Mouse (Mus musculus): ENCODE data around the gene Washc3. TPM values are rescaled to one million over a fixed set of nuclear protein-coding genes. Genes with fewer than 3 reads are reported as not detected.

The Washc3 gene
- polyA plus RNA-seq, 1 experiment, result 23.7 TPM

DNA sequence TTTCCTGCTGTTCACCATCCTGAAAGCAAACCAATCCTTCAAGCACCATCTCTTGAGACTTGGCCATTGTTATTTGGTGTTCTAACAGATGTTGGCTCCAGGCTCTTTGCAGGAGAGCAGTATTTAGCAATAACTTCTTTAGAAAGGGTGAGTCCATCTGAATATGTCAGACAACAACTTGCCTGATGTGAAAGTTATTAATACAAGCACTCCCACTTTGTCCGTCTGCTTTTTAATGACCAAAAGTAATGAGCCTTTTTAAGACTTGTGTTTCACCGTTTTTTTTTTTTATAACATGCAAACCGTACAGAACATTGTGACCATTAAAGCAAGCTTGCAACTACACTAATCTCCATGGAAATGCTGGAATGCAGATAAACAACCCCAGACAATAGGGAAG is 60.3 kb downstream of the Washc3 start:
- Histone ChIP-seq H3K4me3 (replicated peaks; ENCODE audit: insufficient read depth, low read depth, low read length) (no peak overlapping the region), H3K4me1 (ENCODE audit: control insufficient read depth, insufficient read depth, low read length) (no peaks in the 10 kb centered on the region), H3K27ac (ENCODE audit: insufficient read depth, low read length) (no peak overlapping the region), H3K27me3 (ENCODE audit: control insufficient read depth, insufficient read depth, low read length) (no peaks in the 10 kb centered on the region)
- 47% methylated on average over 3 of the region's 3 CpGs for WGBS
- TF ChIP-seq POLR2A (IDR thresholded peaks at IDR 0.05; ENCODE audit: borderline replicate concordance, insufficient read depth, low read length) (no peak), CTCF (IDR thresholded peaks at IDR 0.05; ENCODE audit: borderline replicate concordance, insufficient read depth, low read depth, low read length) (no peak)
- no peak for DNase-seq

DNA sequence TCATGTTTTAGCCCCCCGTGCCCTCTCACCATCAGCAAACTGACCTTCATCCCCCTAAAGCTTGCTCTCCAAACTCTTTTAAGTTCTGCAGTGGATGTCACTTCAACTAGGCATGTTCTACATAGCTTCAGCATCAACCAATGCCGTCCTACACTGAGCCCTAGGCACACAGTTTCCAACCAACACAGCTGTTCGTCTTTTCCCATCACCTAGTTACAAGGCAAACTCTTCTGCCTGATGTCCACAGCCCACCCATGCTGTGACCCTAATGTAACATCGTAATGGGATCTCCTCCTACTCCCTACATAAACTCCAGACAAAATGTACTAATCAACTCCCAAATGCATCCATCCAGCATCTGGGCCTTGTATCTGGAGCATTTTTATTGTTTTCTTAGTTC is 62.5 kb downstream of the Washc3 start:
- WGBS, result 80% methylated on average over 4 of the region's 4 CpGs
- Histone ChIP-seq H3K4me3 (replicated peaks; ENCODE audit: insufficient read depth, low read depth, low read length) (no peak overlapping the region), H3K27ac (ENCODE audit: insufficient read depth, low read length) (no peak overlapping the region), H3K27me3 (ENCODE audit: control insufficient read depth, insufficient read depth, low read length) (no peaks in the 10 kb centered on the region), H3K4me1 (ENCODE audit: control insufficient read depth, insufficient read depth, low read length) (no peaks in the 10 kb centered on the region)
- DNase-seq, result no peak
- TF ChIP-seq POLR2A (IDR thresholded peaks at IDR 0.05; ENCODE audit: borderline replicate concordance, insufficient read depth, low read length) (no peak), CTCF (IDR thresholded peaks at IDR 0.05; ENCODE audit: borderline replicate concordance, insufficient read depth, low read depth, low read length) (no peak)

DNA sequence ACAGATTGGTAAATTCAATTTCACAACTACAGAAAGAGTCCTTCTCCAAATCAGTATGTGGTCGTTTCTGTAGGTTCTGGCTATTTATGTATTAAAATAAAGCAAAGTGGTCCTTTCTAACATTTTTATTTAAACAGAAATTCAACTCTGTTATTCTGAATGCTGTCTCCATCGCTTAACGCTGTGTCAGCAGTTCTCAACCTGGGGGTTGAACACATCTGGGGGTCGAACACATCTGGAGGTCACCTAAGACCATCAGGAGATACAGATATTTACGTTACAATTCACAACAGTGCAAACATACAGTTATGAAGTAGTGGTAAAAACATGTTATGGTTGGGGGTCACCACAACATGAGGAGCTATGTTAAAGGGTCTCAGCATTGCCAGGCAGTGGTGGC is 73.2 kb downstream of the Washc3 start:
- WGBS, result 88% methylated on average over 5 of the region's 5 CpGs
- Histone ChIP-seq H3K4me3 (replicated peaks; ENCODE audit: insufficient read depth, low read depth, low read length) (no peak overlapping the region), H3K4me1 (ENCODE audit: control insufficient read depth, insufficient read depth, low read length) (no peaks in the 10 kb centered on the region), H3K27me3 (ENCODE audit: control insufficient read depth, insufficient read depth, low read length) (no peaks in the 10 kb centered on the region), H3K27ac (ENCODE audit: insufficient read depth, low read length) (no peak overlapping the region)
- no peak for TF ChIP-seq POLR2A (IDR thresholded peaks at IDR 0.05; ENCODE audit: borderline replicate concordance, insufficient read depth, low read length)
- no peak for TF ChIP-seq CTCF (IDR thresholded peaks at IDR 0.05; ENCODE audit: borderline replicate concordance, insufficient read depth, low read depth, low read length)
- no peak for DNase-seq

DNA sequence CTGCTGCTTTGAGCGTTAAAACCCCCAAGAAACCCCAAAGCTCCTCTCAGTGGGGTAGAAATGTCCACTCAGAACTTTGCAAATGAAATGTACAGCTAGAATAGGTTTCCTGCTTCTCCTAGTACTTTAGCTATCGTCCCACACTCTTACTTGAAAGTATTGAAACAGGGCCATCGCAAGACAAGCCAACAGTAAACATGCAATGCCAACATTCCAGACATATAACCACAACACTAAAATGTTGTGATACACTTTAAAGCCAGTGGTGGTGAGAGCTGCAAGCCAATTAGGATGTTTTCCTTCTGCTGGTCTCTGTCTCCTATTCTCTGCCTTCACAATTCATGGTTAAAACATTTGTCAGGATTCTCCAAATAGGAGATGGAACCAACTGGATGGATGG is 80.8 kb downstream of the Washc3 start:
- H3K27me3 ChIP-seq (ENCODE audit: control insufficient read depth, insufficient read depth, low read length), result no peaks in the 10 kb centered on the region
- no peak overlapping the region for H3K27ac ChIP-seq (ENCODE audit: insufficient read depth, low read length)
- H3K4me1 ChIP-seq (ENCODE audit: control insufficient read depth, insufficient read depth, low read length), result no peaks in the 10 kb centered on the region
- no peak overlapping the region for H3K4me3 ChIP-seq (replicated peaks; ENCODE audit: insufficient read depth, low read depth, low read length)
- no peak for TF ChIP-seq CTCF (IDR thresholded peaks at IDR 0.05; ENCODE audit: borderline replicate concordance, insufficient read depth, low read depth, low read length)
- TF ChIP-seq POLR2A (IDR thresholded peaks at IDR 0.05; ENCODE audit: borderline replicate concordance, insufficient read depth, low read length), result no peak
- WGBS, result 80% methylated on average over 3 of the region's 3 CpGs
- DNase-seq, result no peak

DNA sequence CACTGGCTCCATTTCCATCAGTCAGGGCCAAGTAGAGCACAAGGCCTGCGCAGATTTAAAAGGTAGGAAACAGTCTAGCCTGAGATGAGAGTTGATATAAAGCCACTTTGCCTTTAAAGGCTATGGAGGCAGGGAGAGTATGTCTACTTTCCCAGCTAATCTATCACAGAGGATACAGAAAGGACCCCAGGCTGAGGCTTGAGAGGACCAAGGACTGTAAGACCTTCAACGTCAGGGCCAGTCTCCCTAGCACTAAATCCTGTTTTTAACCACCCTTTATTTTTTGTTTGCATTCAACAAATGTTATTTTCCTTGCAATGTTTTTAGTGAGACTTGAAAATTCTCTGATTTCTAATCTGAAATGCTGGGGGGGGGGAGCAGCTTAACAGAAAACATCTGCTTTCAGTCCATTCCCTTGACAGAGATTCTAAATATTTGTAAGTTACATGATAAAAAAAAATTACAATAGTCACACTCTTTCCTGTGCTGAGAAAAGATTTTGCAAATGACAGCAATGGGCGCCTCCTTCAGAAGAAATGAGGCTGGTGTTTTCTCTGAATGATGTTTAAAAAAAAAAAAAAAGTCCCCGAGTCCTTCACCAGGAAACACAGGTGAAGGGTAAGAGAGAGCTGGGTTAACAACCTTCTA is 83.6 kb downstream of the Washc3 start:
- no peaks in the 10 kb centered on the region for H3K27me3 ChIP-seq (ENCODE audit: control insufficient read depth, insufficient read depth, low read length)
- WGBS, result 90% methylated on average over 4 of the region's 4 CpGs
- H3K4me3 ChIP-seq (replicated peaks; ENCODE audit: insufficient read depth, low read depth, low read length), result no peak overlapping the region
- no peak for DNase-seq
- H3K27ac ChIP-seq (ENCODE audit: insufficient read depth, low read length), result no peak overlapping the region
- H3K4me1 ChIP-seq (ENCODE audit: control insufficient read depth, insufficient read depth, low read length), result no peaks in the 10 kb centered on the region
- TF ChIP-seq CTCF (IDR thresholded peaks at IDR 0.05; ENCODE audit: borderline replicate concordance, insufficient read depth, low read depth, low read length), result no peak
- TF ChIP-seq POLR2A (IDR thresholded peaks at IDR 0.05; ENCODE audit: borderline replicate concordance, insufficient read depth, low read length), result no peak

DNA sequence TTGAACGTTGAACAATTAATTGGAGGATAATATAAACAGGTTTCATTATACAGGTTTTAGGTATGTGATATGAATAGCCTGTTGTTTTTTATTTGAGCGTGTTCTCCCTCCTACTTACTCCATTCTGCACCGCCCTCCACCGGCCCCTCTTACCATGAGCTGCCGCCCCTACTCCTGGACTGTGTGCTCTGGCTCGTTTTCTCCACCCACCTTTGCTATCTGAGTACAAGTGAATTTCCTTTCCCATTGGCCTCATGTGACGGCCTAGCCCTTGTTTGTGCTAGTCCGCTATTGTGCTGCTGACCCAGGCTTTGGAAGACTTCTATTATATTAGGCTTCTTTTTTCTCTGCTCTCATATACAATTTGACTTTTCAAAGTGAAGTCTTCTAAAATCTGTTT is 86.4 kb downstream of the Washc3 start:
- 83% methylated on average over 8 of the region's 8 CpGs for WGBS
- Histone ChIP-seq H3K4me1 (ENCODE audit: control insufficient read depth, insufficient read depth, low read length) (no peaks in the 10 kb centered on the region), H3K4me3 (replicated peaks; ENCODE audit: insufficient read depth, low read depth, low read length) (no peak overlapping the region), H3K27ac (ENCODE audit: insufficient read depth, low read length) (no peak overlapping the region), H3K27me3 (ENCODE audit: control insufficient read depth, insufficient read depth, low read length) (no peaks in the 10 kb centered on the region)
- no peak for DNase-seq
- TF ChIP-seq POLR2A (IDR thresholded peaks at IDR 0.05; ENCODE audit: borderline replicate concordance, insufficient read depth, low read length), result no peak
- TF ChIP-seq CTCF (IDR thresholded peaks at IDR 0.05; ENCODE audit: borderline replicate concordance, insufficient read depth, low read depth, low read length), result no peak

DNA sequence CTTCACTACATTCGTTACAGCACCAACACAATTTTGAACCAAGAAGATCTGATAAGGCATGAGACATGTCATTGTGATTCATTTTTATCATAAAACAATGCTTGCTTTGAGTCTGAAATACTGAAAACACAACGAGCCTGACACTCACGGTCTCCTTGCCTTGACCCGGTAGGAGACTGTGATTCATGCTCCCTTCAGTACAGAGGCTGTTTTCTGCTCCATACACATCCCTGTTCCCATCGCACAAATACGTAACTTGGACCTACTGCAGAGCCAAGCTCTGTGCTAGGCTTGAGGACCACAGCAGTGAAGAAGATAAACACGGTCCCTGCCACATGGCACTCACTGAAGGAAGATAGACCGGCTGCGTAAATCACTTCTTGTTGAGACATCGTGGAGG is 87.2 kb downstream of the Washc3 start:
- TF ChIP-seq POLR2A (IDR thresholded peaks at IDR 0.05; ENCODE audit: borderline replicate concordance, insufficient read depth, low read length) (no peak), CTCF (IDR thresholded peaks at IDR 0.05; ENCODE audit: borderline replicate concordance, insufficient read depth, low read depth, low read length) (no peak)
- H3K27me3 ChIP-seq (ENCODE audit: control insufficient read depth, insufficient read depth, low read length), result no peaks in the 10 kb centered on the region
- no peak for DNase-seq
- WGBS, result 82% methylated on average over 10 of the region's 10 CpGs
- H3K4me3 ChIP-seq (replicated peaks; ENCODE audit: insufficient read depth, low read depth, low read length), result no peak overlapping the region
- H3K4me1 ChIP-seq (ENCODE audit: control insufficient read depth, insufficient read depth, low read length), result no peaks in the 10 kb centered on the region
- no peak overlapping the region for H3K27ac ChIP-seq (ENCODE audit: insufficient read depth, low read length)

DNA sequence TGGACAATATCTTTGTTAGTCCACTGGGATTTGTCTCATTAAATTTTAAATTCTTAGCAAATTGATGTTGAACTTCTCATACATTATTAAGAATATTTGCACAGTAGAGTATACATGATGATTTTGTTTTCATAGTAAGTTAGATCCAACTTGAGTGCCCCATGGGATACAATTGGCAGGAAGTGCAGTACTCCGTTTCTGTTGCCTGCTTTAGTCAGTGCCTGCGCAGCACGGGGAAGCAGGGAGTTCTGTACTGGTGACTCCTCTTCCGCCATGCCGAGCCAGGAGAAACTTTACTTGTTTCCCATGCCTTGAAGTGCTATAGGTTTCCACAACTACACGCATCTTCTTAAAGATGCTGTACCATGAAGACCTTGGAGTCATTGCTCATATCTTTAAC is 94.2 kb downstream of the Washc3 start:
- Histone ChIP-seq H3K27me3 (ENCODE audit: control insufficient read depth, insufficient read depth, low read length) (no peaks in the 10 kb centered on the region), H3K27ac (ENCODE audit: insufficient read depth, low read length) (no peak overlapping the region), H3K4me3 (replicated peaks; ENCODE audit: insufficient read depth, low read depth, low read length) (no peak overlapping the region), H3K4me1 (ENCODE audit: control insufficient read depth, insufficient read depth, low read length) (no peaks in the 10 kb centered on the region)
- TF ChIP-seq POLR2A (IDR thresholded peaks at IDR 0.05; ENCODE audit: borderline replicate concordance, insufficient read depth, low read length) (no peak), CTCF (IDR thresholded peaks at IDR 0.05; ENCODE audit: borderline replicate concordance, insufficient read depth, low read depth, low read length) (no peak)
- 77% methylated on average over 6 of the region's 6 CpGs for WGBS
- DNase-seq, result no peak

Other genes with a start within 250 kb of the Washc3 start
- 0.36 and 0.41 TPM in 2 replicates for gene Pmch, start 110.0 kb upstream of the Washc3 start, polyA plus RNA-seq (2012; rRNA removed)
- 0.19 and 0.67 TPM in 2 replicates for gene Parpbp, start 54.2 kb upstream of the Washc3 start, polyA plus RNA-seq (2012; rRNA removed)
- gene Nup37, start 54.1 kb upstream of the Washc3 start, polyA plus RNA-seq (2012; rRNA removed), result 6.7 and 7.5 TPM in 2 replicates
- 0.43 and 0.80 TPM in 2 replicates for gene Dram1, start 178.0 kb downstream of the Washc3 start, polyA plus RNA-seq (2012; rRNA removed)
- gene Gnptab, start 178.0 kb downstream of the Washc3 start, polyA plus RNA-seq (2012; rRNA removed), result 38.8 and 41.2 TPM in 2 replicates

Measured in cerebellum, adult 2 months (tissue).